In the genomic region with DNA sequence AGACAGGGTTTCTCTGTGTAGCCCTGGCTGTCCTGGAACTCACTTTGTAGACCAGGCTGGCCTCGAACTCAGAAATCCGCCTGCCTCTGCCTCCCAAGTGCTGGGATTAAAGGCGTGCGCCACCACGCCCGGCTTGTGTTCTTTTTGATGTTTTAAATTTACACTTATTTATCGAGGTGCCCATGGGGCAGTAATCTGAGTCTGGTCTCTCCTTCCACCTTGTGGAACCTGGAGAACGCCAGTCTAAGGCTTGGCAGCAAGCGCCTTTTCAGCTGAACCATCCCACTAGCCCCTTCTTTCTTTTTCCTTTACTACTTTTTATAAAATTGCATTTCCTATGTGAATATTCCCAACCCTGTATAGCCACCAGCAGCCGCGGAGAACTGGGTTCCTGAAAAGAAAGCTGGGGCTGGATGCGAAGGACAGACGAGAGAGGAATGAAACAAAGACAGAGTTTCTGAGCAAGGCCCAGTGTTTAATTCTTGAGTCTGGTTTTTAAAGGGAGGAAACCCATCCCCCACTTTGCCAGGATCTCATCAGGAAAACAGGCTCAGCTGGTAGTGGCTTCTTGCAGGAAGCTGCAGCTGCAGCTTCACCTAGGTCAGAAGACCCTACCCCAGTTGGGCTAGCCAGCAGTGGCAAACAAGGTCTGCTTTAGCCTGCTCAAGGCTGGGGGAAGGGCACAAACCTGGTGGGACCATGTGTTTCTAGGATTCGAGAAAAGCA, we compare ENCODE assay signal across 8 mouse cellular contexts. TPM values are rescaled to one million over a fixed set of nuclear protein-coding genes. Genes with fewer than 3 reads are reported as not detected.
DNase-seq lines count a peak whose midpoint lies in the region; ATAC-seq and TF ChIP-seq lines count a peak whose summit lies in the region.
"Had no signal": no experiment of that assay in that cellular context is flagged by ENCODE, and none has a peak within 500 bp of the region (broad histone marks: within the 10 kb centered on the region; RNA-seq: fewer than 3 reads in every experiment).

No protein-coding gene starts in this region.

- 12% methylated on average over 14 of the region's 14 CpGs for WGBS in spleen, adult 2 months
- WGBS in heart, embryonic 16.5 days, result 32% methylated on average over 14 of the region's 14 CpGs
- WGBS in limb, embryonic 15.5 days, result 29% methylated on average over 14 of the region's 14 CpGs

- no peak for TF ChIP-seq CTCF in spleen, adult 2 months (IDR thresholded peaks at IDR 0.05; ENCODE audit: extremely low read depth, insufficient read depth, insufficient read length, insufficient replicate concordance)

- H3K4me1 ChIP-seq in spleen, adult 2 months (ENCODE audit: control insufficient read depth, insufficient read depth, insufficient read length), result peaks cover 8% of the 10 kb centered on the region
- H3K4me1 ChIP-seq in heart, embryonic 16.5 days (ENCODE audit: control insufficient read depth, insufficient read depth, low read length), result peaks cover 14% of the 10 kb centered on the region
- H3K4me1 ChIP-seq in limb, embryonic 15.5 days, result peaks cover 10% of the 10 kb centered on the region

- ATAC-seq in heart, embryonic 16.5 days (replicated peaks; ENCODE audit: extremely low read depth, insufficient read depth, low FRiP score), result no peak
- no peak for ATAC-seq in limb, embryonic 15.5 days (ENCODE audit: insufficient number of reproducible peaks, low FRiP score, low TSS enrichment, low read depth)

- H3K27ac ChIP-seq in spleen, adult 2 months (ENCODE audit: insufficient read depth, low read length), result no peak overlapping the region
- peak overlapping the region; percentile 41 for H3K27ac ChIP-seq in heart, embryonic 16.5 days (ENCODE audit: low read length)
- H3K27ac ChIP-seq in limb, embryonic 15.5 days, result no peak overlapping the region

- DNase-seq in spleen, adult 2 months (ENCODE audit: low read depth in 1 of 2, low spot score in 2 of 2), result no peak
- no peak for DNase-seq in spleen, adult 12 weeks (ENCODE audit: low spot score)
- peak; percentile 33 for DNase-seq in cerebellum, adult 9-11 months
- DNase-seq in retina, postnatal 1 day, result peak; percentile 16
- no peak for DNase-seq in gastrocnemius, postnatal 14 days

- H3K9ac ChIP-seq in heart, embryonic 16.5 days (ENCODE audit: low read length), result peak overlapping the region; percentile 90
- H3K9ac ChIP-seq in limb, embryonic 15.5 days, result peak overlapping the region; percentile 54

- H3K36me3 ChIP-seq in spleen, adult 2 months (ENCODE audit: control insufficient read depth, insufficient read depth, low read length), result no peaks in the 10 kb centered on the region
- H3K36me3 ChIP-seq in heart, embryonic 16.5 days (ENCODE audit: control insufficient read depth, insufficient read depth), result peaks cover 5% of the 10 kb centered on the region; the same call in 1 of the 2 replicates
- H3K36me3 ChIP-seq in limb, embryonic 15.5 days, result peaks cover 12% of the 10 kb centered on the region

- TF ChIP-seq POLR2A in spleen, adult 2 months (IDR thresholded peaks at IDR 0.05; ENCODE audit: low read depth, low read length), result no peak

- no peaks in the 10 kb centered on the region for H3K27me3 ChIP-seq in spleen, adult 2 months (ENCODE audit: control insufficient read depth, insufficient read depth, low read length)
- H3K27me3 ChIP-seq in heart, embryonic 16.5 days (ENCODE audit: control insufficient read depth, insufficient read depth, low read length), result no peaks in the 10 kb centered on the region
- no peaks in the 10 kb centered on the region for H3K27me3 ChIP-seq in limb, embryonic 15.5 days

- intact Hi-C loops in gastrocnemius, postnatal 14 days (cut with DNase I; ENCODE audit: low total_unique reads), result loop anchor here (5.0 kb wide), 1 partner anchor 34 kb away; no protein-coding TSS in a partner anchor

- no peaks in the 10 kb centered on the region for H3K9me3 ChIP-seq in heart, embryonic 16.5 days (replicated peaks; ENCODE audit: control insufficient read depth, low read length)
- H3K9me3 ChIP-seq in limb, embryonic 15.5 days, result peaks cover 5% of the 10 kb centered on the region; the same call in 1 of the 2 replicates

- H3K4me2 ChIP-seq in heart, embryonic 16.5 days (ENCODE audit: low read depth, low read length), result peak overlapping the region; percentile 70
- H3K4me2 ChIP-seq in limb, embryonic 15.5 days, result peak overlapping the region; percentile 59

- H3K4me3 ChIP-seq in spleen, adult 2 months (ENCODE audit: extremely low read depth, insufficient read depth, insufficient read length), result peak overlapping the region; percentile 33; the same call in 1 of the 2 replicates
- peak overlapping the region; percentile 86 for H3K4me3 ChIP-seq in heart, embryonic 16.5 days (ENCODE audit: low read length)
- H3K4me3 ChIP-seq in limb, embryonic 15.5 days, result peak overlapping the region; percentile 75

RNA-seq across cellular contexts. Expression of a gene that starts 0.8 kb away (rescaled TPM):
- polyA plus RNA-seq in spleen, adult 2 months (2012; rRNA removed), result 2.9 and 3.8 TPM in 2 replicates
- 10.6 and 12.5 TPM in 2 replicates for polyA plus RNA-seq in heart, embryonic 16.5 days (2015; fragmentation: Nextera tagmentation; extraction: Ambion mirVana)
- polyA plus RNA-seq in limb, embryonic 15.5 days (2015; fragmentation: Nextera tagmentation; extraction: Ambion mirVana), result 14.4 and 16.9 TPM in 2 replicates
- 1 to 10 TPM; 2.9 to 3.3 TPM for total RNA-seq in gastrocnemius, postnatal 14 days (2021)

RNA-seq across cellular contexts. Expression of a gene that starts 43.2 kb away (rescaled TPM):
- 0.99 and 1.3 TPM in 2 replicates for polyA plus RNA-seq in spleen, adult 2 months (2012; rRNA removed)
- polyA plus RNA-seq in heart, embryonic 16.5 days (2015; fragmentation: Nextera tagmentation; extraction: Ambion mirVana), result 26.4 and 26.9 TPM in 2 replicates
- polyA plus RNA-seq in limb, embryonic 15.5 days (2015; fragmentation: Nextera tagmentation; extraction: Ambion mirVana), result 19.8 and 21.1 TPM in 2 replicates
- total RNA-seq in gastrocnemius, postnatal 14 days (2021), result 10 to 100 TPM; 17.9 to 18.4 TPM

RNA-seq across cellular contexts. Expression of a gene that starts 43.2 kb away (rescaled TPM):
- 0.60 and 0.83 TPM in 2 replicates for polyA plus RNA-seq in spleen, adult 2 months (2012; rRNA removed)
- 2.8 and 2.9 TPM in 2 replicates for polyA plus RNA-seq in heart, embryonic 16.5 days (2015; fragmentation: Nextera tagmentation; extraction: Ambion mirVana)
- 6.9 and 7.0 TPM in 2 replicates for polyA plus RNA-seq in limb, embryonic 15.5 days (2015; fragmentation: Nextera tagmentation; extraction: Ambion mirVana)
- 1 to 10 TPM; 1.5 to 2.5 TPM for total RNA-seq in gastrocnemius, postnatal 14 days (2021)

RNA-seq across cellular contexts. Expression of a gene that starts 57.8 kb away (rescaled TPM):
- 80.8 and 95.2 TPM in 2 replicates for polyA plus RNA-seq in spleen, adult 2 months (2012; rRNA removed)
- polyA plus RNA-seq in heart, embryonic 16.5 days (2015; fragmentation: Nextera tagmentation; extraction: Ambion mirVana), result 0.74 and 1.8 TPM in 2 replicates
- polyA plus RNA-seq in limb, embryonic 15.5 days (2015; fragmentation: Nextera tagmentation; extraction: Ambion mirVana), result 1.2 and 2.0 TPM in 2 replicates
- under 1 TPM in 1 of 2 experiments, not detected in 1; 0.31 TPM for total RNA-seq in gastrocnemius, postnatal 14 days (2021)
- total RNA-seq: left cerebral cortex, adult 8-10 months had no signal

Comparison
In these comparisons a context has a peak if more than half of its experiments do, and no peak if none do; other contexts are left out.
1. DNase-seq: peak in cerebellum, adult 9-11 months (single experiment) and retina, postnatal 1 day (single experiment); none in spleen, adult 2 months (0 of 2), spleen, adult 12 weeks (single experiment) and gastrocnemius, postnatal 14 days (single experiment).
2. H3K4me3 ChIP-seq: peak in every context shown above with its lines; median percentile 86 in heart, embryonic 16.5 days; 75 in limb, embryonic 15.5 days; 33 in spleen, adult 2 months.